Mouse (Mus musculus) liver, embryonic 14.5 days (tissue): ENCODE data around the gene Shf. TPM values are rescaled to one million over a fixed set of nuclear protein-coding genes. Genes with fewer than 3 reads are reported as not detected.
"Not testable (repeated sequence)": the region's sequence is repeated elsewhere in the genome, so short reads cannot be mapped to it uniquely, and the experiment has no call there.

ENCODE experiments used
- ATAC-seq: fragments of 200-750 bp; cut with Nextera tagmentation; 2 replicates; pipeline ENCODE4 v1.8.0; 2017; ENCODE audit warnings: moderate number of reproducible peaks, mild to moderate bottlenecking, moderate library complexity; ENCODE audit not compliant: insufficient read depth
- DNase-seq, 3 experiments: peaks; one replicate each; pipeline ENCODE4 v3.0.0-alpha.2; 2012 to 2013; ENCODE audit warnings: low read depth in 3 of 3, low spot score in 3 of 3
- H3K27ac ChIP-seq: fragments of 300-500 bp; sonication (generic); 2 replicates; pipeline ENCODE4 v1.5.1; 2014; ENCODE audit warnings: moderate library complexity, mild to moderate bottlenecking, control low read depth, inconsistent platforms
- H3K27me3 ChIP-seq: fragments of 300-500 bp; sonication (generic); 2 replicates; pipeline ENCODE4 v1.6.1; 2014; ENCODE audit warnings: mild to moderate bottlenecking, low read length, moderate library complexity; ENCODE audit not compliant: control insufficient read depth, insufficient read depth
- H3K36me3 ChIP-seq: fragments of 300-500 bp; sonication (generic); replicated peaks from 2 replicates; pipeline ENCODE4 v1.6.1; 2014; ENCODE audit warnings: low read depth; ENCODE audit not compliant: control insufficient read depth, insufficient read depth
- H3K4me1 ChIP-seq, 2 experiments: fragments of 200-500 bp in 1 of 2; fragments of 300-500 bp in 1 of 2; sonication (generic) in 1 of 2; replicated peaks; 2 replicates each; pipeline ENCODE4 v1.6.1; 2012 to 2014; ENCODE audit warnings: antibody characterized with exemption in 1 of 2, inconsistent platforms in 1 of 2, low read length in 1 of 2; ENCODE audit not compliant: control insufficient read depth in 2 of 2, insufficient read depth in 2 of 2
- H3K4me2 ChIP-seq: fragments of 300-500 bp; sonication (generic); 2 replicates; pipeline ENCODE4 v1.6.1; 2014; ENCODE audit warnings: low read depth, mild to moderate bottlenecking, control low read depth, moderate library complexity
- H3K4me3 ChIP-seq, 2 experiments: fragments of 200-500 bp in 1 of 2; fragments of 300-500 bp in 1 of 2; sonication (generic) in 1 of 2; 2 replicates each; pipeline ENCODE4 v1.5.1; 2012 to 2014; ENCODE audit warnings: low read depth in 2 of 2, low read length in 2 of 2, mild to moderate bottlenecking in 2 of 2, control low read depth in 1 of 2, inconsistent platforms in 1 of 2, moderate library complexity in 1 of 2; ENCODE audit not compliant: insufficient read depth in 1 of 2
- H3K9ac ChIP-seq: fragments of 300-500 bp; sonication (generic); replicated peaks from 2 replicates; pipeline ENCODE4 v1.6.1; 2014; ENCODE audit warnings: mild to moderate bottlenecking, control low read depth, moderate library complexity
- H3K9me3 ChIP-seq: fragments of 300-500 bp; sonication (generic); 2 replicates; pipeline ENCODE4 v1.6.1; 2016; ENCODE audit warnings: low read length, mixed read lengths; ENCODE audit not compliant: control insufficient read depth
- CTCF ChIP-seq: IDR thresholded peaks from 2 replicates; pipeline ENCODE4 v1.5.1; 2016; ENCODE audit warnings: antibody characterized with exemption, low read depth, control low read depth
- EP300 ChIP-seq: IDR thresholded peaks from 2 replicates; pipeline ENCODE4 v1.6.1; 2016; ENCODE audit warnings: antibody characterized with exemption, low read depth
- WGBS: fragments of 180-500 bp; shearing (Covaris S2); extraction: QIAGEN DNeasy Blood & Tissue Kit; methylation state at CpG from one replicate; pipeline ENCODE4 v1.1.7; 2014; ENCODE audit not compliant: insufficient replicate concordance; 5-methylcytosine and 5-hydroxymethylcytosine counted together
- polyA plus RNA-seq, 2 experiments: library from polyadenylated mRNA; depleted of rRNA in 1 of 2; stranded (reverse) in 1 of 2; unstranded in 1 of 2; fragments of >200 nt; fragmentation: Nextera tagmentation in 1 of 2; extraction: Ambion mirVana in 1 of 2; gene quantifications; 2 replicates each; pipeline versions ENCODE4 v1.2.1 to v1.2.3; 2012 to 2014

The Shf gene
- polyA plus RNA-seq, 2 experiments = 1.8 to 7.1 TPM

DNA sequence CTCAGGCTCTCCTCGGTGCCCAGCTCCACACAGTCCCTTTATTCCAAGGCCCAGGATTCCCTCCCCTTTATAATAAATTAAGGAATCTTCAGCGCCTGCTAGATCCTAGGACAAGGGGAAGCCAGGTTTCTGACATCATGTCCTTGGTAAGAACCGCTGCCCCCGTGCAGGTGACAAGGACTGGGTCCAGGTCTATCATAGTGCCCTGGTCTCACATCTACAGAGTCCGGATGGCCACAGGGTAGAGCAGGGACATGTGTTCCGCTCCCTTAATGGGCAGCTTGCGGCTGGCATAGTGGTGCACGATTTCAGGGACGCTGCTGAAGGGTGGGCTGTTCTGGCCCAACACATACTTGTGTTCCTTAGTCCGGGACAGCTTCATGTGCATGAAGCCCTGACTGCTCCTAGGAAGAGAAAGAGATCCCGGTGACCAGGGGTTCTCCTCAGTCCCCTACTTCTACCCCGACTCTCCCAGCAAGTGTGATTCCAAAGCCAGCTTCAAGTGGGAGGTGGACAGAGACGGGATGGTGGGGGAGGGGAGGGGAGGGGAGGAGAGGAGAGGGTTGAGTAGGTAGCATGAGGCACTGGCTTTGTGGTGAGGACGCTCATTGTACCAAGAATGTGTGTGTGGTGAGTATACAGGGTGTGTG lies 19.7 kb downstream of the Shf start:
- DNase-seq (no peak), ATAC-seq (peak; percentile 61)
- no peak for TF ChIP-seq EP300
- TF ChIP-seq CTCF = no peak
- peaks cover 0 to 16% of the 10 kb centered on the region in 2 experiments; a peak in 3 of 4 replicates for H3K4me1 ChIP-seq
- WGBS = 25% methylated on average over 14 of the region's 14 CpGs
- no peaks in the 10 kb centered on the region for H3K27me3 ChIP-seq
- peak overlapping the region; percentile 80 for H3K4me2 ChIP-seq
- peak overlapping the region; percentile 15 for H3K27ac ChIP-seq
- peak overlapping the region; percentile 66 to 79 for H3K4me3 ChIP-seq
- peak overlapping the region; percentile 71 for H3K9ac ChIP-seq
- no peaks in the 10 kb centered on the region; the same call in 1 of the 2 replicates for H3K36me3 ChIP-seq
- H3K9me3 ChIP-seq = no peaks in the 10 kb centered on the region

- Histone ChIP-seq H3K4me1 (peaks cover 0 to 16% of the 10 kb centered on the region in 2 experiments; a peak in 3 of 4 replicates), H3K27ac (peak overlapping the region; percentile 15), H3K9ac (peak overlapping the region; percentile 71), H3K4me3 (peak overlapping the region; percentile 66 to 79), H3K36me3 (no peaks in the 10 kb centered on the region; the same call in 1 of the 2 replicates), H3K4me2 (peak overlapping the region; percentile 80), H3K9me3 (no peaks in the 10 kb centered on the region), H3K27me3 (no peaks in the 10 kb centered on the region)
- TF ChIP-seq EP300 (no peak), CTCF (peak; percentile 88)
- under 1% methylated on average over 62 of the region's 63 CpGs for WGBS
- peak; percentile 90 for ATAC-seq
- peak; percentile 54 to 64 (median 55) for DNase-seq
These were observed 20.3 kb downstream of the Shf start for GRCm38 (mm10) chr2:122348531-122349131.

- no peak for TF ChIP-seq EP300
- no peak for TF ChIP-seq CTCF
- Histone ChIP-seq H3K9ac (no peak overlapping the region), H3K4me2 (no peak overlapping the region), H3K4me1 (peaks cover 0 to 16% of the 10 kb centered on the region in 2 experiments; a peak in 3 of 4 replicates), H3K4me3 (no peak overlapping the region), H3K36me3 (no peaks in the 10 kb centered on the region; the same call in 1 of the 2 replicates), H3K27ac (no peak overlapping the region), H3K27me3 (no peaks in the 10 kb centered on the region), H3K9me3 (no peaks in the 10 kb centered on the region)
- no peak for ATAC-seq
- no peak for DNase-seq
- WGBS = 61% methylated on average over 3 of the region's 3 CpGs
These were observed 21.7 kb downstream of the Shf start for GRCm38 (mm10) chr2:122347257-122347656.

DNA sequence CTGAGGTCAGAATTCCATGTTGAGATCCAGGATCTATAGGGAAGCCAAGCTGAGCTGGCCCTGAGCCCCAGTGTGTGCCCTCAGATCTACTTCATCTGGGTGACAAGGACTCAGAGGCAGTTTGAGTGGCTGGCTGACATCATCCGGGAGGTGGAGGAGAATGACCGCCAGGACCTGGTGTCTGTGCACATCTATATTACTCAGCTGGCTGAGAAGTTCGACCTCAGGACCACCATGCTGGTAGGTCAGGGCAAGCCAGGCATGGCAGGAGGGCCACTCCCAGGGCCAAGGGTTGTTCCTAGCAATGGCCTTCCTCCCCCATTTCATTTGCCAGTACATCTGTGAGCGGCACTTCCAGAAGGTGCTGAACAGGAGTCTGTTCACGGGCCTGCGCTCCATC lies 22.8 kb downstream of the Shf start:
- not testable (repeated sequence) for H3K9me3 ChIP-seq, H3K27me3 ChIP-seq, H3K9ac ChIP-seq, H3K4me3 ChIP-seq, H3K27ac ChIP-seq, H3K36me3 ChIP-seq, ATAC-seq, H3K4me2 ChIP-seq, DNase-seq
- peaks cover 0 to 16% of the 10 kb centered on the region in 2 experiments; a peak in 3 of 4 replicates for H3K4me1 ChIP-seq
- WGBS = 73% methylated on average over 6 of the region's 6 CpGs

DNA sequence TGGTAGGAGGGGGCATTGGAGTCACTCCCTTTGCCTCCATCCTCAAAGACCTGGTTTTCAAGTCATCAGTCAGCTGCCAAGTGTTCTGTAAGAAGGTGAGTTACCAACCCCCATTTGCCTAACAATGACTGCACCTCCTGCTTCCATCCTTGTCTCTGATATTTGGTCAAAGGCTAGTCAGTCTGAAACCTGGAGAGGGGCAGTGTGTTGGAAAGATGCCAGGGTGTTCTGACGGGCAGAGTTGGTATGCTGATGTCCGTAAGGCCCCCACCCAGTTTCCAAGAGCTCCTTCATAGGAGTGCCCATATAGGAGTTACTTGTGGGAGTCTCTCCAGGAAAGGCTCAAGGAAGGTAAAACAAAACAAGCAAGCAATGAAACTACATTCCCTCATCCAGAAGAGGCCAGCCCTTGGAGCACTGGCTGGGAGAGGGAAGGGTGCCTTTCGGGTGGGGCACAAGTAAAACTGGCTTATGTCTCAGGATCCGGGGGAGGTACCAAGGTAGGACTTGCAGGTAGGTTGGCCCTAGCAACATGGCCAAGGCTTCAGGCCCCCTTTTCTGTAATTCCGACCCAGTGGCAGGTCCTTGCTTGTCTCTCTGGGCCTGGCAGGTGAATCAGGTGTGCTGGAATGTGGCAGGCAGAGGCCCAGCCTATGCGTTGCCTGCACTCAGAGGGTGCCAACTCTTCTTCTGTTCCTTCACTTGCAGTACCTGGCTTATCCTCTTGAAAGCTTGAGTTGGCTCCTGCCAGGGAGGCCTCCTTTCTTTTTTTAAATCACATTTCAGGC lies 23.7 kb downstream of the Shf start:
- ATAC-seq (no peak), DNase-seq (no peak)
- peaks cover 0 to 16% of the 10 kb centered on the region in 2 experiments; a peak in 3 of 4 replicates for H3K4me1 ChIP-seq
- WGBS = 70% methylated on average over 6 of the region's 6 CpGs
- no peaks in the 10 kb centered on the region for H3K9me3 ChIP-seq
- H3K27ac ChIP-seq = no peak overlapping the region
- H3K4me2 ChIP-seq = no peak overlapping the region
- TF ChIP-seq EP300 (no peak), CTCF (no peak)
- no peak overlapping the region for H3K4me3 ChIP-seq
- no peak overlapping the region for H3K9ac ChIP-seq
- H3K27me3 ChIP-seq = no peaks in the 10 kb centered on the region
- no peaks in the 10 kb centered on the region for H3K36me3 ChIP-seq
